Mouse (Mus musculus) heart, embryonic 16.5 days (tissue): Measurements from ENCODE around the gene Clk1. TPM values are rescaled to one million over a fixed set of nuclear protein-coding genes. Genes with fewer than 3 reads are reported as not detected.

Experiments
- ATAC-seq: fragments of 200-750 bp; cut with Nextera tagmentation; replicated peaks from 2 replicates; pipeline ENCODE4 v1.8.0; 2017; ENCODE audit warnings: moderate number of reproducible peaks; ENCODE audit not compliant: insufficient read depth, low FRiP score; ENCODE audit errors: extremely low read depth
- H3K27ac ChIP-seq: fragments of 300-500 bp; sonication (generic); 2 replicates; pipeline ENCODE4 v1.5.1; 2014; ENCODE audit warnings: mild to moderate bottlenecking, low read length, control low read depth, moderate library complexity
- H3K27me3 ChIP-seq: fragments of 300-500 bp; sonication (generic); 2 replicates; pipeline ENCODE4 v1.6.1; 2014; ENCODE audit warnings: low read length, mixed read lengths; ENCODE audit not compliant: control insufficient read depth, insufficient read depth
- H3K36me3 ChIP-seq: fragments of 300-500 bp; sonication (generic); 2 replicates; pipeline ENCODE4 v1.6.1; 2014; ENCODE audit not compliant: control insufficient read depth, insufficient read depth
- H3K4me1 ChIP-seq: fragments of 300-500 bp; sonication (generic); 2 replicates; pipeline ENCODE4 v1.6.1; 2014; ENCODE audit warnings: low read length, mixed read lengths; ENCODE audit not compliant: control insufficient read depth, insufficient read depth
- H3K4me2 ChIP-seq: fragments of 300-500 bp; sonication (generic); 2 replicates; pipeline ENCODE4 v1.6.1; 2014; ENCODE audit warnings: low read depth, mild to moderate bottlenecking, control low read depth, low read length
- H3K4me3 ChIP-seq: fragments of 300-500 bp; sonication (generic); 2 replicates; pipeline ENCODE4 v1.5.1; 2014; ENCODE audit warnings: mild to moderate bottlenecking, control low read depth, low read length
- H3K9ac ChIP-seq: fragments of 300-500 bp; sonication (generic); 2 replicates; pipeline ENCODE4 v1.6.1; 2014; ENCODE audit warnings: low read length, control low read depth
- H3K9me3 ChIP-seq: fragments of 300-500 bp; sonication (generic); replicated peaks from 2 replicates; pipeline ENCODE4 v1.6.1; 2016; ENCODE audit warnings: low read length; ENCODE audit not compliant: control insufficient read depth
- WGBS: fragments of 180-500 bp; shearing (Covaris S2); extraction: QIAGEN DNeasy Blood & Tissue Kit; methylation state at CpG from one replicate; pipeline ENCODE4 v1.1.7; 2014; 5-methylcytosine and 5-hydroxymethylcytosine counted together
- polyA plus RNA-seq: library from polyadenylated mRNA; unstranded; fragments of >200 nt; fragmentation: Nextera tagmentation; extraction: Ambion mirVana; gene quantifications from 2 replicates; pipeline ENCODE4 v1.2.1, GENCODE M21; 2015

Clk1 gene
- polyA plus RNA-seq, 1 experiment from 2014 or later, result 151 TPM

- no peak for ATAC-seq
- Histone ChIP-seq H3K27me3 (no peaks in the 10 kb centered on the region), H3K9me3 (no peaks in the 10 kb centered on the region), H3K27ac (no peak overlapping the region), H3K4me3 (no peak overlapping the region), H3K4me1 (no peaks in the 10 kb centered on the region), H3K36me3 (peaks cover 85% of the 10 kb centered on the region), H3K4me2 (no peak overlapping the region), H3K9ac (no peak overlapping the region)
- 30% methylated on average over 1 of the region's 1 CpGs for WGBS
These were observed 8.4 kb downstream of the Clk1 start for GRCm38 (mm10) chr1:58415442-58415841.

- H3K4me2 ChIP-seq, result no peak overlapping the region
- H3K4me1 ChIP-seq, result no peaks in the 10 kb centered on the region
- no peaks in the 10 kb centered on the region for H3K27me3 ChIP-seq
- no peak overlapping the region for H3K9ac ChIP-seq
- WGBS, result 87% methylated on average over 7 of the region's 7 CpGs
- H3K36me3 ChIP-seq, result peaks cover 62% of the 10 kb centered on the region
- no peak overlapping the region for H3K27ac ChIP-seq
- H3K9me3 ChIP-seq, result no peaks in the 10 kb centered on the region
- H3K4me3 ChIP-seq, result no peak overlapping the region
- no peak for ATAC-seq
These were observed 13.1 kb downstream of the Clk1 start for GRCm38 (mm10) chr1:58410776-58411175.

- WGBS, result 78% methylated on average over 3 of the region's 3 CpGs
- no peak overlapping the region for H3K4me2 ChIP-seq
- H3K36me3 ChIP-seq, result peaks cover 58% of the 10 kb centered on the region
- no peak for ATAC-seq
- H3K4me1 ChIP-seq, result no peaks in the 10 kb centered on the region
- no peaks in the 10 kb centered on the region for H3K9me3 ChIP-seq
- no peak overlapping the region for H3K9ac ChIP-seq
- no peak overlapping the region for H3K27ac ChIP-seq
- no peak overlapping the region for H3K4me3 ChIP-seq
- H3K27me3 ChIP-seq, result no peaks in the 10 kb centered on the region
These were observed 13.7 kb downstream of the Clk1 start for GRCm38 (mm10) chr1:58410198-58410588.

- Histone ChIP-seq H3K27ac (no peak overlapping the region), H3K36me3 (peaks cover 53% of the 10 kb centered on the region), H3K9ac (no peak overlapping the region), H3K27me3 (no peaks in the 10 kb centered on the region), H3K4me2 (no peak overlapping the region), H3K4me3 (no peak overlapping the region), H3K4me1 (no peaks in the 10 kb centered on the region), H3K9me3 (no peaks in the 10 kb centered on the region)
- ATAC-seq, result no peak
- WGBS, result 78% methylated on average over 5 of the region's 5 CpGs
These were observed 14.2 kb downstream of the Clk1 start for GRCm38 (mm10) chr1:58409553-58410197.

GRCm38 (mm10) chr1:58408141-58408540 is 15.7 kb downstream of the Clk1 start:
- Histone ChIP-seq H3K27me3 (no peaks in the 10 kb centered on the region), H3K9me3 (no peaks in the 10 kb centered on the region), H3K9ac (no peak overlapping the region), H3K4me1 (no peaks in the 10 kb centered on the region), H3K27ac (no peak overlapping the region), H3K4me2 (no peak overlapping the region), H3K4me3 (no peak overlapping the region), H3K36me3 (peaks cover 49% of the 10 kb centered on the region)
- no peak for ATAC-seq
- WGBS, result 87% methylated on average over 6 of the region's 6 CpGs

- Histone ChIP-seq H3K36me3 (peaks cover 50% of the 10 kb centered on the region), H3K4me2 (no peak overlapping the region), H3K9ac (no peak overlapping the region), H3K4me1 (no peaks in the 10 kb centered on the region), H3K4me3 (no peak overlapping the region), H3K9me3 (no peaks in the 10 kb centered on the region), H3K27me3 (no peaks in the 10 kb centered on the region), H3K27ac (no peak overlapping the region)
- ATAC-seq, result no peak
- WGBS, result 95% methylated on average over 7 of the region's 7 CpGs
These were observed 16.5 kb downstream of the Clk1 start for GRCm38 (mm10) chr1:58407321-58407720.

- Histone ChIP-seq H3K27me3 (no peaks in the 10 kb centered on the region), H3K9me3 (no peaks in the 10 kb centered on the region), H3K27ac (no peak overlapping the region), H3K4me2 (no peak overlapping the region), H3K4me3 (no peak overlapping the region), H3K4me1 (no peaks in the 10 kb centered on the region), H3K36me3 (peaks cover 52% of the 10 kb centered on the region), H3K9ac (no peak overlapping the region)
- ATAC-seq, result no peak
- WGBS, result 90% methylated on average over 5 of the region's 5 CpGs
These were observed 20.1 kb downstream of the Clk1 start for GRCm38 (mm10) chr1:58403745-58404144.

GRCm38 (mm10) chr1:58401396-58401795 is 22.5 kb downstream of the Clk1 start:
- H3K4me2 ChIP-seq, result no peak overlapping the region
- 89% methylated on average over 6 of the region's 6 CpGs for WGBS
- H3K4me1 ChIP-seq, result no peaks in the 10 kb centered on the region
- no peaks in the 10 kb centered on the region for H3K27me3 ChIP-seq
- no peak overlapping the region for H3K4me3 ChIP-seq
- ATAC-seq, result no peak
- no peaks in the 10 kb centered on the region for H3K9me3 ChIP-seq
- no peak overlapping the region for H3K9ac ChIP-seq
- peaks cover 60% of the 10 kb centered on the region for H3K36me3 ChIP-seq
- H3K27ac ChIP-seq, result no peak overlapping the region

- no peak for ATAC-seq
- Histone ChIP-seq H3K4me2 (no peak overlapping the region), H3K9me3 (no peaks in the 10 kb centered on the region), H3K36me3 (peaks cover 60% of the 10 kb centered on the region), H3K4me3 (no peak overlapping the region), H3K27me3 (no peaks in the 10 kb centered on the region), H3K4me1 (peaks cover 7% of the 10 kb centered on the region), H3K27ac (no peak overlapping the region), H3K9ac (no peak overlapping the region)
- 93% methylated on average over 6 of the region's 6 CpGs for WGBS
These were observed 26.1 kb downstream of the Clk1 start for GRCm38 (mm10) chr1:58397731-58398130.
